Mouse (Mus musculus) MN1 (cell line): ENCODE data around the gene Ppp3r1.
"Not testable (repeated sequence)": the region's sequence is repeated elsewhere in the genome, so short reads cannot be mapped to it uniquely, and the experiment has no call there.

Experiments used
- DNase-seq: peaks from one replicate; pipeline ENCODE4 v3.0.0-alpha.2; 2016; ENCODE audit warnings: low spot score

Gene Ppp3r1

DNA sequence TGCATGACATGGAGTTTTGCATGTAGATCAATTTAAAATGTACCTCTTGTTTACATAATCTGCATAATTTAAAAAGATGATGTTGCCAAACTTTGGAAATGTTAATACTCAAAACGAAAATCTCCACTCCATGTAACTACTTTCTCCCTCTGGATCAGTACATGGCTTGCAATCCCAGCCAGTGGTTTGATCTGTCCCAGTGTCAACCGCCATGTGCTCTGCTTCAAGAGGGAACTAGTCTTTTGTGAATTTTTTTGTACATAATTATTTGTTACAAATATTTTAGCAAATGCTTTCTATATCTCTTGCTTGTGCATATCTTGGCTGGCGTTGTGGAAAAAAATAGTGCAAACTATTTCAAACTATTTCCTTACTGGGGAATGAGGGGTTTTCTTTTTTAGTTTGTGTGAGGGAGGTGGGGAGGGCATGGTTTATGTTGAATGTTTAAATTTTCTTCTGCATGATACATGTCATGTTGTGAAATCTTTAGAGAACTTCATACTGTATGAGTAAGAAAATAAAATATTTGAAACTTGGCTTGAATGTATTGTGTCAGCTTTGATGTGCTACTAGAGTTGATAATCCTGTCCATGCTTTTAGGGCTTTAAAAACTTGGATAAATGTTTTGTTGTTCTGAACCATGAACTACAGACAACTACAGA, 40.9 kb downstream of the Ppp3r1 start:
- no peak for DNase-seq

DNA sequence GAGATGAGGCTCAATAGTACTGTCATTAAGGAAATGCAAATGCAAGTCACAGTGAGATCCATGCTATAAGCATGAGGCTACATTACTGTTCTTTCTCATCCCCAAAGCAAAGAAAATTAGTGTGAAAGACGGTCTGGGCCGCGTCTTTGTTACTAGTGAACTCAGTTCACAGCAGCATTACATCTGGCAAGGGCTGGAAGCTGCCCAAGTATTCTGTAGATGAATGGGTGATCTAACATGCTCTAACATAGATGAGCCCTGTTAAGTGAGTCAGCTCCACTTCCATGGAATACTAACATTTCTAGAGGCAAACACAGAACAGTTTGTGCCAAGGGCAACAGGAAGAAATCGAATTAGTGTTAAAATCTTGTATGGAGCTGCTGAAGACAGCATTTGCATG, 41.9 kb downstream of the Ppp3r1 start:
- peak; percentile 87 for DNase-seq

DNA sequence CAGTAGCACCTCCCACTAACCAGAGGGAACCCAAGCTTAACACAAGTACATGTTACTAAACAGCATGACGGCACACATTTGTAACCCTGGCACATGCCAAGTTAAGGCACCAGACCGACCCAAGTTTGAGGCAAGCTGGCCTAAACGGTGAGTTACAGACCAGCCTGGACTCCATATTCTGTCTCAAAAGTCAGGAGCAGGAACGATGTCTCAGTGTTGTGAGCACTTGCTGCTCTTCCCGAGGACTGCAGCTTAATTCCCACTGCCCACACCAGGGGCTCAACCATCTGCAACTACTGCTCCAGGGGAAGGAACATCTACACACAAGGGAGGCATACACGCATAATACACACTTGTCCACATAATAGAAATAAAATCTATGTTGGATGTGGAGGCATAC, 43.4 kb downstream of the Ppp3r1 start:
- no peak for DNase-seq

DNA sequence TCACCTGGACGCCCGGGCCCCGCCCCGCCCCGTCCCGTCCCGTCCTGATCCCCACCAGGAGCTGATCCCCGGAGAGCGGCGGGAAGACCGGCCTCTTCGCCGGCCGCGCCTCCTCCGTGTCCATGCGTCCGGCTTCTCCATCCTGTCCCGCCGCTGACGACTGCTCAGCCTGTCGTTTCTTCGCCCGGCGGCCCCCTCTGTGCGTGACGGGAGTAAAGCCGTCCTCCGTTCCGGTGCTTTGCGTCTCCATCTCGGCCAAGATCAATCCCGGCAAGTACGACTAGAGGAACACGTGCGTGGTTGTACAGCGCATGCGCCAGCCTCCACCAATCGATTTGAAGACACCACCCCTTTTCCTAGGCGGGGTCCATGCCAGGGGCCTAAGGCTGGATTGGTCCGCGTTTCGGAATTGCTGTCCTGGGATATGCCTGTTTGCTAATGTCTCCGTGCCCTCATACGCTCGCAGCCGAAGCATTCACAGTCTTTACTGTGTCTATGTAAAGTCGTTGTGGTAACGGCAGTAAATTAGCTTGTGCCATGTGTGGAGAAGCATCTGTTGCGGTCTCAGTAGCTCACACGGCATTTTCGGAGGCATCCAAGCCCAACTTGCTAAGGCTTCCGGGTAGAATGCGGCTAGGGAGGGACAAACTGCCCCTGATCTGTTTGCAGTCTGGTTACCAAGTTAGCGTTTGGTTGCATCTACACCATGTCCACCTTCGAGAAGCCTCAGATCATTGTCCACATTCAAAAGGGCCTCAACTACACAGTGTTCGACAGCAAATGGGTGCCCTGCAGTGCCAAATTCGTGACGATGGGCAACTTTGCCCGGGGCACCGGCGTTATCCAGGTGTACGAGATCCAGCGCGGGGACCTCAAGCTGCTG, 52.4 kb downstream of the Ppp3r1 start, which contains the start of gene Pno1:
Gene Pno1, minus strand, starts transcription at position 311 of the 883 bp plus-strand sequence.
- peak; percentile 98 for DNase-seq

DNA sequence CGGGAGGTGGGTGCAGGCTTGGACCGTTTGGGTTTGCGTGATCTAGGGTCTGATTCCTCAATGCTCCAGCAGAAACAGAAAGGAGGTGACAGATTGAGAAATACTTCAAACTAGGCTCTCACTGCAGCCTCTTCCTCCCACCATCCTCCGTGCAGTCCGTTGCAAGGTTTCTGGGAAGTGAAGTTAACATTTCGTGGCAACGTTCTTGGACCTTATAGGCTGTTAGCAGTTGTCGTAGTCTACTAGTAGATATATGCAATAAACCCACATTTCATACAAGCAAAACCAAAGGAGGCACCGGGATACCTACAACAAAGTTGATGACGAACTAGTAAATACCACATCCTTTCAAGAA, 53.1 kb downstream of the Ppp3r1 start:
- no peak for DNase-seq

DNA sequence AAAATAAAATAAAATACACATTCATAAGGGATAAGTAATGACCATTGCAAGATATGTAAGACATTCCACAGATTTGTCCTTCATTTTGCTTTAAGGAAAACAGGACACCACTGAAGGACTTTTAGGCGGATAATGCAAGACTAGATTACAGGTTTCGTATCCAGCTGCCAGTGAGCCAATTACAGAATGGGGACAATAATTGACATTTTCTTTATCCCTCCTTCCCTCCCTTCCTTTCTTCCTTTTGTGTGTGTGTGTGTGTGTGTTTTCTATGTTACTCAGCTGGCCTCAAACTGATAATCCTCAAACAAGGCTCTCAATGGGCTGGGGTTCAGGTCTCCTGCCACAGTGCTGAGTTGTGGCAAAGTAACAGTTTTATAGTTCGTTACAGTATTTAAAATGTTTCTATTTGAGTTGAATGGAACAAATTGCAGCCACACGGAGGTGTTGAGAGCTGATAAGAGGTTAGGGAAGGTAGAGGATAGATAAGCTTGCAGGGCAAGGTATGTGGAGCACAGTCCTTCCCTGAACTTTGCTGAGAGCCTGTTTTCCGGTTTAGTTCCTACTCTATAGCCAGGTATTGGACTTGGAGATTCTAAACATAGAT, 53.9 kb downstream of the Ppp3r1 start:
- no peak for DNase-seq

DNA sequence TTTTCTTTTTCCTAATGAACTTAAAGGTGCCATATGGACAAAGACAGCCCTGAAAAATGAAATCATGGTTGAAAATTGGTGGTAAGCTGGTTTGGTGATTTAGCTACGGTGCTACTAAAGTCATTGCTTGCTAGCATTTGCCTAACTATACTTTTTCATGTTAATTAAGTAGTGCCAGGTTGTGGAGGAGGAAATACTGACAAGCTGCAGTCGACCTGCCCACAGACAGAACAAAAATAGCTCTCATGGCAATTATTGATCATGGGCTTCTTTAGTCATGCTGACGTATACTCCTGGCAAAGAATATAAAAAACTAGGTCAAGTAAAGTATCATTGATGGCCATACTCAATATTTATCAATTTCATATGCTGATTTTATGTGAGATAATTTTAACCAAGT, 56.4 kb downstream of the Ppp3r1 start:
- DNase-seq = no peak

DNA sequence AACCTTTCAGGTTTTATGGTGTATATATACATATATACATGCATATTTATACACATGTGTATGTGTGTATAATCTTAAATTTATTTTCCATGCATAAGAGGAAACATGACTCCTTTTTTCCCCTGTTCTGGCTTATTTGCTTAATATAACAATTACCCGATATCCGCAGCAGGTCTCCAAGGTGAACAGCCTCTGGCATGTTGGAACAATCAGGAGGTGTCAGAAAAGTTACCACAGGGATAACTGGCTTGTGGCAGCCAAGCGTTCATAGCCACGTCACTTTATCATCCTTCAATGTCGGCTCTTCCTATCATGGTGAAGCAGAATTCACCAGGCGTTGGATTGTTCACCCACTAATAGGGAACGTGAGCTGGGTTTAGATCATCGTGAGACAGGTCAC, 62.1 kb downstream of the Ppp3r1 start:
- DNase-seq = no peak

DNA sequence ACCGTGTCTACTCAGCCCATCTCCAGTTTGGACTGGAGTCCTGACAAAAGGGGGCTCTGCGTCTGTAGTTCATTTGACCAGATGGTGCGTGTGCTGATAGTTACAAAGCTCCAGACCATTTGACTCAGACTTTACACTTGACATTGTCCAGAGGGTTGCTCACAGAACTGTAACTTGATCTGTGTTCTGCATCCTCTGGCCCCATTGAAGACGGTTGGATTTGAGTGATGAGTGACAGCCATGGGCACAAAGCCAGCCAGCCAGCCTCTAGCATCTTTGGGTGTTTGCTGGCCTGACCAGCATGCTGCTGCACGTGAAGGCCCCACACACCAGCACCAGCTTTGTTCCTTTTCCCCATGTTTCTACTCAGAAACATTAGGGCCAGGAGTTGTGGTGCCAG, 73.7 kb downstream of the Ppp3r1 start:
- DNase-seq = peak; percentile 91

DNA sequence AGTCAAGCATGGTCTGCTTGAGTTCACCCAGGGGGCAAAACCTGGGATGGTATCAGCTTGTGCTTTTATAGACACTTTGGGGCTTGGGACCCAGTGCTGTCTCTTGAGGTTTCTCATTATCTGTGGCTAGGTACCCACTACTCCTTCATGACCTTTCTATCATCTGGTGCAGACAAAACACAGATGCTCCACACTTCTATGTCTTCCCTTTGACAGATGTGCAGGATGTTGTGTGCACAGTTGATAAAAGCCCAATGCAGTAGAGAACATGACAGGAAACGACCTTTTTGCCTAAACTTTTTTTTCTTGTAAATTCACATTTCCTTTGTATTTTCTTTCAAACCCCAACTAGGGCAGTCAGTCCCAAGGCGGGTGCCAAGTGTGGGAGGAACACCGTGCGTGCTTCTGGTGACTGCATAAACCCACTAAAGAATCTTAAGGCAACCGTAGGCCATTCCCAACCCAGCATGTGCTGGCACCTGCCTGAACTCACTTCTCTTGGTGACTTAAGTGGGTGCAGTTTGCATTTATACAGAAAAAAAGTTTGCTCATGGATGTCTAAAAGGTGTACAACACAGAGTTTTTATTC, 77.5 kb downstream of the Ppp3r1 start:
- DNase-seq = no peak

DNA sequence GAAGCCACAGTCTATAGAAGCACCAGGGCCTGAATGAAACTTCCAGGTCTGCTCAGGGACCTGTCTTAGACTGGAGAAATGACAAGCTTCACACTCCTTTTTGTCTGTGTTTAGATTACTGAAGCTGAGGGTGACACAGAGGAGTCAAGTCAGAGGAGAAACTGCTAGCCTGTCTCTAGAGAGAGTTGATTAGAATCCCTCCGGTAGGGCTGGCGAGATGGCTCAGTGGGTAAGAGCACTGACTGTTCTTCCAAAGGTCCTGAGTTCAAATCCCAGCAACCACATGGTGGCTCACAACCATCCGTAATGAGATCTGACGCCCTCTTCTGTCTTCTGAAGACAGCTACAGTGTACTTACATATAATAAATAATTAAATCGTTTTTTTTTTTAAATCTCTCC, 79.5 kb downstream of the Ppp3r1 start:
- not testable (repeated sequence) for DNase-seq

DNA sequence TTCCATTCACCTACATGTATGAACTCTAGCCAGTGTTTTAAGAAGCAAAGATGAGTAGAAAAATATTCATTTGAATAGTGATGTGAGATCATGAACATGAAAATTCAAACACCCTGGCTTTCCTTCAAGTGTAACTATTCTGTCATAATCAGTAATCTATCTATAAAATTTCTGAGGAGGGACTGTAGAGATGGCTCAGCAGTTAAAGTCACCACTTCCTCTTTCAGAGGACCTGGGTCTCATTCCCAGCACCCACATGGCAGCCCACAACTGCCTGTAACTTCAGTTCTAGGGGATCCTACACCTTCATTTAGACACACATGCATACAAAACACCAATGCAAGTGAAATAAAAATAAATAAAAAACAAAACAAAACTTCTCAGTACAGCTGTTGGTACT, 89.7 kb downstream of the Ppp3r1 start:
- no peak for DNase-seq
